Mouse (Mus musculus): ENCODE data around the gene Dlg2.

The Dlg2 gene

DNA sequence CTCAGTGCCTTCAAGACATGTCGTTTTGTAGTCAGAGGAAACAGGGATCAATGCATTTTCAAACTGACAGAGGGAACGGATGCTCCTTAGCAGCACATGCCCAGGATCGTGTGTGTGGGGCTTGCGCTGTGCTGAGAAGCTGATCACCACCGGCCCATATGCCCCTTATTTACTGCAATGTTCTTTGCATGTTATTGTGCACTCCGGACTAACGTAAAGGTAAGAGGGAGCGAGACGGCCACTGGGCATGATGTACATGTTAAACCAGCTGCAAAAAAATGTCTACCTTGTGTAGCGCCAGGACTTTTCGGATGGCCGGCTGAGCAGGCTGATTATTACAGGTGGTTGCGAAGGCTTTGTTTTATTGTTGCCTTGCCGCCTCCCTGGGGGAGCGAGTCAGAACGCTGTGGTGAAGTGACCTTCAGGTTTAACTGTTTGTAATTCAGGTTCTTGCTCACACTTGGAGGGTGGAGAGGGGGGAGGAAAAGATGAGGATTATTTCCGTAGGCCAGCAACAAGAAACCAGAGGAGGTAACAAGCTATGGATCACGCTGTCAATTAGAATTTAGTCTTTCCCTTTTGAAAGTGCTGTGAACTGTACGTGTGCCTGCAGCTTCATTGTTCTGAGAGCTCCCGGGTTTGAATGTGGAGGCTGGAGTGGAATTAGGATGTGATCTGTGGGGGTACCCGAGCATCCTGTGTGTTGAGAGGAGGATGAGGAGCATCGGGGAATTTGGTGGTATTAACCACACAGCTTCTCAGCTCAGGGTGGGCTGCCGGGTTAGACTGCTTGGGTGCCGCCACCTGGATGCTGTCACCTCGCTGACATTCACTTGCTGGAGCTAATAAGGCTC lies 614.6 kb downstream of the Dlg2 start:
- DNase-seq (ENCODE audit: low spot score): no peak

GRCm38 (mm10) chr7:91096467-91096866 lies 620.0 kb downstream of the Dlg2 start:
- no peak for DNase-seq (ENCODE audit: low spot score)

DNA sequence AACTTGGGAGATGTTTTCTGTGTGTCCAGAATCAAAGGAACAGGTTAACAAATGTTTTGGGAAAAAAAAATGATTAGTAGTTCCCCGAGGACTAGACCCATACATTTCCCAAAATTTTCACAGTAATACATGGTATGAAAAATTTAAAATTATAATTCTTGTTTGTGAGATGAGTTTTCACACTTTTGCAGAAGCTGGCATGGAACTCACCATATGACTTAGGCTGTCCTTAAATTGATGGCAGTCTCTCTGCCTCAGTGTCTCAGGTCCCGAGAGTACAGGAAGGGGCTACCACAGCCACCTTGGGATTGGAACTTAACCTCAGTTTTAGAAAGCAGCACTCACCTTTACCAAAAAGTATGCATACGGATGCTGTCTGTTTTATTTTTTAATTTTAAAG lies 622.0 kb downstream of the Dlg2 start:
- DNase-seq (ENCODE audit: low spot score): no peak

DNA sequence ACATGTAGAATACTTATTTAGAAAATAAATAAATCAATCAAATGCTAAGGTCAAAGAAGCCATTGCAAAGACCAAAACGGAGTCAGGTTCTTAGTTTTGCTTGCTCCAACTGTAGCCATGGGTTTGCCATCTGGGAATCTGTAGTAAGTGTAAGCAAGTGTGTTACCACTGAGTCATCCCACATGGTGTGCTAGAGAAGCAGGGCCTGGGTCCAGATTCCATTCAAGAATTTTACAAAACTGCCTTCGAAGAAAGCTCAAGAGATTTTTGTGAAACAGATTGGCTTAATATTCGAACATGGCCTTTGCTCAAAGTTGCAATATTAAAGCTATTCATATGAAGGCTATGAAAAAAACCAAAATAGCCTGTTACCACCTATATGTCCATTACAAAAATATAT lies 633.1 kb downstream of the Dlg2 start:
- no peak for DNase-seq (ENCODE audit: low spot score)

DNA sequence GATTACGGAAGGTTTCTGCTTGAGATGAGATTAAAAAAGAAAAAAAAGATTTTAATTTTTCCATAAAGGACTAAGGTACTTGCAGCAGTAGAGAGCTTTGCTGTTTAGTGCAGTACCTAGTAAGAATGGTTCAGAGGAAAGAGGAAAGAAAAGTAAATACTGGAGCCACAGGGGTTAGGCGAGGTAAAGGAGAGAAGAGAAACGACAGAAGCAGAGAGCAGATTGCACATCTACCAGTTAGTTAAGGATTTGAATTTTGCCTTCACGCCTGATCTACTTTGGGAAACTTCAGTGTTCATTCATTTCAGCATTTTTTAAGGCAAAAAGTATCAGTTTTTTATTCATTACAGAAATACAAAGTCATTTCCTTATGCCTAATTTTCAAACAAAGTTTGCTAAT lies 655.7 kb downstream of the Dlg2 start:
- no peak for DNase-seq (ENCODE audit: low spot score)

DNA sequence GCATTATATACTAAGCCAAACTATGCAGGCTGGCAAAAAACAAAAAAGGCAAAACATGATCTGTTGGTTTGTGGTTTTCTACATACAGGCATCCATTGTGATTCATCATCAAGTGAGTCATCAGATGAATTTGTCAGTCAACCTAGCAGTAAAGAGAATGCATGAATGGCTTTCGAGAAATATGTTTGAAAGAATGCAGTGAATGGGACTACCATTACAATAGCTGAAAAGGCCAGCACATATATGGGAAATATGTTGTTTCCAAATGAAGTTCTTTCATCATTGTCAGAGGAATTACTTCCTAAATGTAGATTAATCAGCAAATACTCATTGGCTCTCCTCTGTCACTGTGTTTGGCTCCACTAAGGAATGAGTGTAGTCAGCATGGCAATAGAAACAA lies 677.6 kb downstream of the Dlg2 start:
- DNase-seq (ENCODE audit: low spot score): no peak

- DNase-seq (ENCODE audit: low spot score): no peak
Measured at GRCm38 (mm10) chr7:91159144-91159543, 682.7 kb downstream of the Dlg2 start.

- DNase-seq (ENCODE audit: low spot score): no peak
Measured at GRCm38 (mm10) chr7:91161643-91162175, 685.2 kb downstream of the Dlg2 start.

DNA sequence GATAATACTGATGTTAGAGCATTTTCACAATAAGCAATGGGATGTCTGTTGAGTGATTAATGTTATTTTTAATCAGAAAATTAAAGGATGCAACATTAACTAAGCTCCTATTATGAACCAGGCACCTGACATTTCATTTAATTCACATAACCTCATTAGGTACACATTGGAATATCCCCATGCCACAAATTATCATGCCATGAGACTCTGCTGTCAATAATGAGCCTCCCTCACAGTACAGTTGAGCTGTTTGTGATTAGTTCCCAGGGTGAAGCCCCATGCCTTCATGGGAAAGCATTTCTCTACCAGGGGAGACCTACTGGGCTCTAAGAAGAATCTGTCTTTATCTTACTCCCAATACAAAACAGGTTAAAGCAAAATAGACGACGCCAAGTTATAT lies 697.1 kb downstream of the Dlg2 start:
- DNase-seq (ENCODE audit: low spot score): no peak

DNA sequence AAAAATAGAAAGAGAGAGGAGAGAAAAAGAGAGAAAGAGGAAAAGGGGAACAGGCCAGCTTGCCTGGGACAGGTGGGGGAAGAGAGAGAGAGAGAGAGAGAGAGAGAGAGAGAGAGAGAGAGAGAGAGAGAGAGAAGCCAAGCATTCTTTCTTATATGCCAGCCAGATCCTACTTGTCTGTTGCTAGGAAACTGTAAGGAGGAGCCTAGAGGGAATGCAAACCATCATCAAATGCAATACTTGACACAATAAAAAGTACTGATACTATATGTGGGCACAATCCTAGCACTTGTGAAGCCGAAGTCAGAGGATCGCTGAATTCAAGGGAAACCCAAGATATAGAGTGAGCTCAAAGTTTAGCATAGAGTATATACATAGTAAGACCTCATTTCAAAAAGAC lies 711.7 kb downstream of the Dlg2 start:
- no peak for DNase-seq (ENCODE audit: low spot score)

GRCm38 (mm10) chr7:91199372-91199771 lies 722.9 kb downstream of the Dlg2 start:
- no peak for DNase-seq (ENCODE audit: low spot score)

DNA sequence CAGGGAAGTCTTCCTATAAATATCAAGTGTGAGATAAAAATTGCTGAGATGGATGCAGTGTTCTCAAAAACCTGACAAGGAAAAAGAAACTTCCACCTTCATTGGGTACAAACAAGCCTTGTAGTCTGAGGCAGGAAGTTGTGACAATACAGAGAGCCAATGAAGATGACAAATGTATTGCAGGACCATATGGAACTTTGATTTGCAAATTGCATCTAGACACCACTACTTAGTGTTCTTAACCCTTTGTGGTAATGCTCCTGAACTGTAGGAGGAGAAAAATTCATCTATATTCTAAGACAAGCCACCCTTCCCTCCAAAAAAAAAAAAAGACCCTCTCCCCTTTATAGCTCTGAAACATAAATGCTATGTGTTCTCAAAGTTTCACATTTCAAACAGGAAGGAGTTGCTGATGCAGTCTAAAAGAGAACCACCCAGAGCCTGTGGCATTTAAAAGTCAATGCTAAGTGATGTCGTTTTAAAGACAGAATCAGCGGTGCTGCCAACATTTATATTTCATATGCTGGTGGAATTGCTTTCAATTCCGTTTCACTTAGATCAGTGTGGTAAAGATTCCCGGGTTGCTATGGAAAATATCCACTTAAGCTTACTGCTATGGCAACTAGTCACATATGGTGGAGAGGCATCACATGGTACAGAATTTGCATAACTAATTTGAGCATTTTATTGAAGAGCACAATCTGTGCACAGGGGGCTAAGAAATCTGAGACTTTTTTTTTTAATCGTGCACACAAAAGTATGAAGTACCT lies 731.8 kb downstream of the Dlg2 start:
- DNase-seq (ENCODE audit: low spot score): no peak

GRCm38 (mm10) chr7:91208973-91209372 lies 732.5 kb downstream of the Dlg2 start:
- DNase-seq (ENCODE audit: low spot score): no peak

DNA sequence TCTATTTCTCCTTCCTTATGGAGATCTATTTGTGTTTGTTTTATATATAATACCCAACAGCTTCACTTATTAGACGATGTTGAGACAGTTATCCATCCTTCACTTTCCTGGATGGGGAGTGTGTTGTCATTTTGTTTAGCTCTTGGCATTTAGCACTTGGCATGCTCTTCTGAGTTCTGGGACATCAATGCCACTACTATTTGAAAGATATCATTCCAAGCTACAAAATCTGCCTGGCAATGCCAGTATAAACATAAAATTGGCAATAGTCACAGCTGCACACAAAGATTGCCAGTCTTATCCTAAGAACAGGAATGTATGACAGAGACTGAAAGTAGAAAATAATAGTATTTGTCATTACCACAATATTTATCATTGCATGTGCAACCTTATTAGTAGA lies 735.8 kb downstream of the Dlg2 start:
- DNase-seq (ENCODE audit: low spot score): no peak

DNA sequence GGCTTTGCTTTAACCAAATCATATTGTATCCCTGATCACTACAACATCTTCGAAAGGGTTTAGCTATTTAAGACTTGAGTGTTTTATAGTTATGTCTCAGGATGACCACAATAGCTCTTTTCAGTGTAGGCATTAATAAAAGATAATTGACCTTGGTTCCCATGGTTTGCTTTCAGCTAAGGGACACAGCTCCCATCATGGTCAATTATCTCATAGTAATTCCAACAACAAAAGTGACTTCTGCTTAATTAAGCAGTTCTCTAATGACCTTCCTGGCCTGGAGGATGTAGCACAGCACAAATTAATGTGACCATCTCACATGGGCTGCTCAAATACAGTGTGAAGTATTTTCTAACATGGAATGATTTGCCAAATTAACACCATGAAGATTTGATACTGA lies 738.4 kb downstream of the Dlg2 start:
- no peak for DNase-seq (ENCODE audit: low spot score)

- DNase-seq (ENCODE audit: low spot score): no peak
Measured at GRCm38 (mm10) chr7:91218321-91218987, 742.0 kb downstream of the Dlg2 start.

- DNase-seq (ENCODE audit: low spot score): peak; percentile 6
Measured at GRCm38 (mm10) chr7:91226442-91226841, 750.0 kb downstream of the Dlg2 start.

DNA sequence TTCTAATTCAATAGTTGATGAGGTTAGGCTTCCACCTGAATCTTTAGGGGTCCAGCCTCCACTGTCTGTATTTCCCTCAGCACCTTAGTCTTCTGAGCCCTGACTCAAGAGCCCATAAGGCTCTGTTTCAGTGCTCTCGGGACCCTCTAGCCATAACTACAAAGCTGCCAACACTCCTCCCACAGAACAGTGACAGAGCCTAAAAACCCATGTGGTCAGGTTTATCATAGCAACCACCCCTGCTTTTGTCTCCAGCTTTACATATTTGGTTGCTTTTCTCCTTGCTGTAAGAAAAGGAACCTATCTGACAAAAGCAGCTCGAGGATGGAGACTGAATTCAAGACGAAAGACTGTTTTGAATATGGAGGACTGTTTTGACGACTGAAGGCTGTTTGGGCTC lies 765.2 kb downstream of the Dlg2 start:
- DNase-seq (ENCODE audit: low spot score): no peak

DNA sequence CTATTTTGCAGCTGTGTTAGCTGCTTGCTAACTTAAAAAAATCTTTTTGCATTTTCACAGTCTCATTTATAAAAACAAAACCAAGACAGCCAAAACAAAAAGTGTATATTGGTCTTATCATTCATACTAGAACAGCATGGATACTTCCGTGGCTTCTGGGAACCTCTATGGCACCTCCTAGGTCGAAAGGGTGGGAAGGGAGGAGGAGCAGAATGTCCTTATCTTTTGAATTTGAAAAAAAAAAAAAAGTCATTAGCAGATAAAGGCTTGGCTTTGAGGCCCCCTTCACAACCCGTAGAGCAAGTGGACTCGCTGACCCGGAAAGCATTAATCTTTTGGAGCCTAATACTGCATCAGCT lies 785.2 kb downstream of the Dlg2 start:
- DNase-seq (ENCODE audit: low spot score): no peak

DNA sequence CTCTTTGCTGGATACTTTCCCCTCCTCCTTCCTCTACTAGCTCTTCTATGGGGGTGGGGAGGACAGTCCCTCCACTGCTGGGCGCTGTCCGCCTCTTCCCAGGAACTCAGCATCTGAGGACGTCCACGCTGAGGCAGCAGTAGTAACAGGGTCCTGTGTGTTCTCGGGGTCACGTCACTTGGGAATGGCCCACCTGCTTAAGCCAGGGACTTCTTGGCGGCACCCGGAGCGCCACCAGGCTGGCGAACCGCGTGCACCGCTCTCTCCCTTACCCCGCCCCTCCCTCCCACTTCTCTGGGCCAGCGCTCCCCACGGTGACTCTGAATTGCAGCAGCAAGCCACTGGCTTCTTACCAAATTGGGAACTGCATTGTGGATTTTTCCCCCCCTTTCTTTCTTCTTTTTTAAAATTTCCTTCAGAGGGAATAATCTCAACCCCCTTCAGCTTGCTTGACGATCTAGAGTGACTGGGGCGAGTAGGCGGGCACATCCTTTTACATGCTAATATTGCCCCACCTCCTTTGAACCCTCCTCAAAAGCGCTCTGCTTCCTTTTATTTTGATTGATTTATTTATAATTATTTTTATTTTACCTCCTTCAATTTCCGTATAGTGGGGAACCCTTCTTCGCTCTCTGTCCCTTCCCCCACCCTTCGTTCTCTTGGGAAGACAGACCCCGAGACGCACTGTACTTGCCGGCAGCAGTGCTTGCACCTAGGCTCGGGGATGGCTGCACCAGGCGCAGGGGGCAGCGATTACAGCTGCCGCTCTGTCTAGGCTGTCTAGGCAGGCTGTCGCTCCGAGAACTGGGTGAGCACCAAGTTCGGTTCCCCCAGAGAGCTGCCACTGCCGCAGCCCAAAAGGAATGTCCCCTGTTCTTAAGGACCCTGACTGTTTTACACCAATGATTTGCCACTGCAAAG lies 785.8 kb downstream of the Dlg2 start:
- DNase-seq (ENCODE audit: low spot score): no peak

GRCm38 (mm10) chr7:91262998-91263397 lies 786.5 kb downstream of the Dlg2 start:
- no peak for DNase-seq (ENCODE audit: low spot score)

DNA sequence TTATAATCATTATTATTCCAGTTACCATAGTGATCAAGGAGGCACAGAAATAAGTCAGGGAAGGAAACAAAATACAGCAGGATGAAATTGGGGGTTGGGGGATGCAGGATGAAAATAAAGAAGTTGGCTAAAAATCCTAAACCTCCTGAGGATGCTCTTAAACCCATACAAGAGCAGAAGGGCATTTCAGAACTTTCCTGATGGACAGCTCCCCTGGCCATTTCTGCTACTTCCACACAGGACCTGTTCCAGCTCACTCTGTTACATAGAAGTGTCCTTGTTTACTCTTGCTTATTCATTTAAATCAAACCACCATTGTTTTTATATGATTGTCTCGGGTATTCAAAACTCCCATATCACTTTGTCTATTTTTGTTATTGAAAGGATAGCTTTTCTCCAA lies 791.3 kb downstream of the Dlg2 start:
- peak; percentile 32 for DNase-seq (ENCODE audit: low spot score)

All from ovary, postnatal 14 days (tissue).